Mouse (Mus musculus) midbrain, embryonic 11.5 days (tissue): ENCODE results near the gene Taar6. TPM values are rescaled to one million over a fixed set of nuclear protein-coding genes. Genes with fewer than 3 reads are reported as not detected.

Source experiments
- ATAC-seq: fragments of 200-750 bp; cut with Nextera tagmentation; 2 replicates; pipeline ENCODE4 v1.8.0; 2017; ENCODE audit warnings: moderate TSS enrichment, moderate library complexity; ENCODE audit not compliant: low FRiP score
- DNase-seq: peaks from one replicate; pipeline ENCODE4 v3.0.0; 2015; ENCODE audit warnings: low spot score; ENCODE audit errors: missing footprints
- H3K27ac ChIP-seq: fragments of 300-500 bp; sonication (generic); 2 replicates; pipeline ENCODE4 v1.5.1; 2014; ENCODE audit warnings: low read depth, low read length
- H3K27me3 ChIP-seq: fragments of 300-500 bp; sonication (generic); 2 replicates; pipeline ENCODE4 v1.6.1; 2014; ENCODE audit warnings: mild to moderate bottlenecking, low read length, moderate library complexity, mixed read lengths; ENCODE audit not compliant: control insufficient read depth, insufficient read depth
- H3K36me3 ChIP-seq: fragments of 300-500 bp; sonication (generic); 2 replicates; pipeline ENCODE4 v1.6.1; 2014; ENCODE audit warnings: mild to moderate bottlenecking, low read length, moderate library complexity, mixed read lengths; ENCODE audit not compliant: control insufficient read depth, insufficient read depth
- H3K4me1 ChIP-seq: fragments of 300-500 bp; sonication (generic); 2 replicates; pipeline ENCODE4 v1.6.1; 2014; ENCODE audit warnings: low read length; ENCODE audit not compliant: control insufficient read depth, insufficient read depth
- H3K4me2 ChIP-seq: fragments of 300-500 bp; sonication (generic); 2 replicates; pipeline ENCODE4 v1.6.1; 2014; ENCODE audit warnings: mild to moderate bottlenecking, moderate library complexity
- H3K4me3 ChIP-seq: fragments of 300-500 bp; sonication (generic); 2 replicates; pipeline ENCODE4 v1.5.1; 2014; ENCODE audit warnings: low read depth, low read length
- H3K9ac ChIP-seq: fragments of 300-500 bp; sonication (generic); 2 replicates; pipeline ENCODE4 v1.6.1; 2014; ENCODE audit warnings: low read length
- H3K9me3 ChIP-seq: fragments of 300-500 bp; sonication (generic); 2 replicates; pipeline ENCODE4 v1.6.1; 2016; ENCODE audit warnings: low read length; ENCODE audit not compliant: control insufficient read depth
- WGBS: fragments of 180-500 bp; shearing (Covaris S2); extraction: QIAGEN DNeasy Blood & Tissue Kit; methylation state at CpG from one replicate; pipeline ENCODE4 v1.1.7; 2014; 5-methylcytosine and 5-hydroxymethylcytosine counted together
- polyA plus RNA-seq: library from polyadenylated mRNA; unstranded; fragments of >200 nt; fragmentation: Nextera tagmentation; extraction: Ambion mirVana; gene quantifications from 2 replicates; pipeline ENCODE4 v1.2.1, GENCODE M21; 2014

Gene Taar6
- polyA plus RNA-seq, 1 experiment from 2014 or later, result not detected

GRCm38 (mm10) chr10:23978901-23979705 is 6.3 kb downstream of the Taar6 start:
- Histone ChIP-seq H3K4me3 (no peak overlapping the region), H3K9me3 (no peaks in the 10 kb centered on the region), H3K36me3 (no peaks in the 10 kb centered on the region), H3K4me1 (no peaks in the 10 kb centered on the region), H3K4me2 (no peak overlapping the region), H3K27me3 (no peaks in the 10 kb centered on the region), H3K27ac (no peak overlapping the region), H3K9ac (no peak overlapping the region)
- DNase-seq (peak; percentile 96), ATAC-seq (peak; percentile 88)
- 45% methylated on average over 16 of the region's 16 CpGs for whole genome bisulfite sequencing

- Histone ChIP-seq H3K9me3 (no peaks in the 10 kb centered on the region), H3K27me3 (no peaks in the 10 kb centered on the region), H3K4me3 (no peak overlapping the region), H3K4me2 (no peak overlapping the region), H3K4me1 (no peaks in the 10 kb centered on the region), H3K36me3 (no peaks in the 10 kb centered on the region), H3K9ac (no peak overlapping the region), H3K27ac (no peak overlapping the region)
- 36% methylated on average over 4 of the region's 4 CpGs for WGBS
- DNase-seq, result no peak
- no peak for ATAC-seq
These were observed 7.5 kb downstream of the Taar6 start for GRCm38 (mm10) chr10:23977958-23978357.

GRCm38 (mm10) chr10:23971256-23971655 is 14.2 kb downstream of the Taar6 start:
- H3K4me3 ChIP-seq, result no peak overlapping the region
- no peaks in the 10 kb centered on the region for H3K4me1 ChIP-seq
- no peaks in the 10 kb centered on the region for H3K9me3 ChIP-seq
- H3K4me2 ChIP-seq, result no peak overlapping the region
- no peak for DNase-seq
- H3K27ac ChIP-seq, result no peak overlapping the region
- H3K36me3 ChIP-seq, result no peaks in the 10 kb centered on the region
- no peak overlapping the region for H3K9ac ChIP-seq
- ATAC-seq, result no peak
- WGBS, result 79% methylated on average over 5 of the region's 5 CpGs
- H3K27me3 ChIP-seq, result no peaks in the 10 kb centered on the region

- no peaks in the 10 kb centered on the region for H3K4me1 ChIP-seq
- WGBS, result 83% methylated on average over 11 of the region's 11 CpGs
- H3K9ac ChIP-seq, result no peak within 1 kb of the TSS
- ATAC-seq, result no peak
- H3K9me3 ChIP-seq, result no peaks in the 10 kb centered on the region
- H3K27ac ChIP-seq, result no peak within 1 kb of the TSS
- H3K27me3 ChIP-seq, result no peaks in the 10 kb centered on the region
- H3K36me3 ChIP-seq, result no peaks in the 10 kb centered on the region
- no peak within 1 kb of the TSS for H3K4me2 ChIP-seq
- no peak for DNase-seq
- H3K4me3 ChIP-seq, result no peak within 1 kb of the TSS
These were observed 14.7 kb downstream of the Taar6 start, which contains the start of gene Taar5 for GRCm38 (mm10) chr10:23970656-23971165. TSS of gene Taar5 (plus strand) at chr10:23970706.

- H3K4me1 ChIP-seq, result no peaks in the 10 kb centered on the region
- ATAC-seq (no peak), DNase-seq (no peak)
- H3K4me3 ChIP-seq, result no peak overlapping the region
- H3K36me3 ChIP-seq, result no peaks in the 10 kb centered on the region
- H3K9me3 ChIP-seq, result no peaks in the 10 kb centered on the region
- H3K27me3 ChIP-seq, result no peaks in the 10 kb centered on the region
- WGBS, result 87% methylated on average over 6 of the region's 6 CpGs
- no peak overlapping the region for H3K4me2 ChIP-seq
- H3K9ac ChIP-seq, result no peak overlapping the region
- H3K27ac ChIP-seq, result no peak overlapping the region
These were observed 20.4 kb downstream of the Taar6 start for GRCm38 (mm10) chr10:23964921-23965610.

- H3K36me3 ChIP-seq, result no peaks in the 10 kb centered on the region
- ATAC-seq (no peak), DNase-seq (no peak)
- no peak overlapping the region for H3K9ac ChIP-seq
- H3K4me2 ChIP-seq, result no peak overlapping the region
- H3K4me1 ChIP-seq, result no peaks in the 10 kb centered on the region
- WGBS, result 76% methylated on average over 3 of the region's 3 CpGs
- H3K27me3 ChIP-seq, result no peaks in the 10 kb centered on the region
- H3K4me3 ChIP-seq, result no peak overlapping the region
- H3K9me3 ChIP-seq, result no peaks in the 10 kb centered on the region
- H3K27ac ChIP-seq, result no peak overlapping the region
These were observed 22.0 kb downstream of the Taar6 start for GRCm38 (mm10) chr10:23963444-23963843.

- ATAC-seq (no peak), DNase-seq (no peak)
- no peak within 1 kb of the TSS for H3K9ac ChIP-seq
- no peak within 1 kb of the TSS for H3K27ac ChIP-seq
- no peak within 1 kb of the TSS for H3K4me2 ChIP-seq
- H3K4me1 ChIP-seq, result no peaks in the 10 kb centered on the region
- H3K4me3 ChIP-seq, result no peak within 1 kb of the TSS
- 94% methylated on average over 13 of the region's 13 CpGs for WGBS
- no peaks in the 10 kb centered on the region for H3K36me3 ChIP-seq
- H3K27me3 ChIP-seq, result no peaks in the 10 kb centered on the region
- no peaks in the 10 kb centered on the region for H3K9me3 ChIP-seq
These were observed 25.0 kb downstream of the Taar6 start, which contains the start of gene Taar4 for GRCm38 (mm10) chr10:23960444-23960915. TSS of gene Taar4 (plus strand) at chr10:23960494.

- no peak for ATAC-seq
- no peaks in the 10 kb centered on the region for H3K27me3 ChIP-seq
- H3K36me3 ChIP-seq, result no peaks in the 10 kb centered on the region
- no peak overlapping the region for H3K9ac ChIP-seq
- H3K27ac ChIP-seq, result no peak overlapping the region
- no peak for DNase-seq
- H3K4me3 ChIP-seq, result no peak overlapping the region
- H3K4me2 ChIP-seq, result no peak overlapping the region
- WGBS, result 78% methylated on average over 3 of the region's 3 CpGs
- H3K9me3 ChIP-seq, result no peaks in the 10 kb centered on the region
- H3K4me1 ChIP-seq, result no peaks in the 10 kb centered on the region
These were observed 26.4 kb downstream of the Taar6 start for GRCm38 (mm10) chr10:23959071-23959470.

- no peaks in the 10 kb centered on the region for H3K27me3 ChIP-seq
- DNase-seq (peak; percentile 60), ATAC-seq (no peak)
- H3K36me3 ChIP-seq, result no peaks in the 10 kb centered on the region
- no peak overlapping the region for H3K9ac ChIP-seq
- H3K4me2 ChIP-seq, result no peak overlapping the region
- no peak overlapping the region for H3K4me3 ChIP-seq
- WGBS, result 84% methylated on average over 6 of the region's 6 CpGs
- H3K27ac ChIP-seq, result no peak overlapping the region
- H3K4me1 ChIP-seq, result no peaks in the 10 kb centered on the region
- H3K9me3 ChIP-seq, result no peaks in the 10 kb centered on the region
These were observed 33.7 kb downstream of the Taar6 start for GRCm38 (mm10) chr10:23951714-23952113.
